Mouse (Mus musculus) limb, embryonic 13.5 days (tissue): Measurements from ENCODE around the gene Atrnl1. TPM values are rescaled to one million over a fixed set of nuclear protein-coding genes. Genes with fewer than 3 reads are reported as not detected.

Experiments
- ATAC-seq: fragments of 200-750 bp; cut with Nextera tagmentation; 2 replicates; pipeline ENCODE4 v1.8.0; 2017; ENCODE audit warnings: low read depth, moderate number of reproducible peaks, moderate TSS enrichment; ENCODE audit not compliant: low FRiP score
- H3K27ac ChIP-seq: fragments of 300-500 bp; sonication (generic); 2 replicates; pipeline ENCODE4 v1.5.1; 2015; ENCODE audit warnings: inconsistent platforms, mild to moderate bottlenecking, moderate library complexity
- H3K27me3 ChIP-seq: fragments of 300-500 bp; sonication (generic); 2 replicates; pipeline ENCODE4 v1.6.1; 2015; ENCODE audit warnings: mild to moderate bottlenecking, inconsistent platforms
- H3K36me3 ChIP-seq: fragments of 300-500 bp; sonication (generic); 2 replicates; pipeline ENCODE4 v1.6.1; 2015; ENCODE audit warnings: inconsistent platforms, mild to moderate bottlenecking, moderate library complexity
- H3K4me1 ChIP-seq: fragments of 300-500 bp; sonication (generic); 2 replicates; pipeline ENCODE4 v1.6.1; 2015; ENCODE audit warnings: inconsistent platforms
- H3K4me2 ChIP-seq: fragments of 300-500 bp; sonication (generic); replicated peaks from 2 replicates; pipeline ENCODE4 v1.6.1; 2015; ENCODE audit warnings: inconsistent platforms, mild to moderate bottlenecking, moderate library complexity
- H3K4me3 ChIP-seq: fragments of 300-500 bp; sonication (generic); 2 replicates; pipeline ENCODE4 v1.5.1; 2015; ENCODE audit warnings: moderate library complexity, mild to moderate bottlenecking, inconsistent platforms
- H3K9ac ChIP-seq: fragments of 300-500 bp; sonication (generic); 2 replicates; pipeline ENCODE4 v1.6.1; 2015; ENCODE audit warnings: mild to moderate bottlenecking, inconsistent platforms
- H3K9me3 ChIP-seq: fragments of 300-500 bp; sonication (generic); 2 replicates; pipeline ENCODE4 v1.6.1; 2016; ENCODE audit warnings: inconsistent platforms
- WGBS: fragments of 180-500 bp; shearing (Covaris S2); methylation state at CpG from one replicate; pipeline ENCODE4 v1.1.7; 2015; 5-methylcytosine and 5-hydroxymethylcytosine counted together
- polyA plus RNA-seq: library from polyadenylated mRNA; unstranded; fragments of >200 nt; fragmentation: Nextera tagmentation; extraction: Ambion mirVana; gene quantifications from 2 replicates; pipeline ENCODE4 v1.2.1, GENCODE M21; 2015

Gene Atrnl1
- polyA plus RNA-seq, 1 experiment from 2014 or later = 7.1 TPM

- no peak for ATAC-seq
- Histone ChIP-seq H3K27me3 (no peaks in the 10 kb centered on the region), H3K9ac (no peak overlapping the region), H3K9me3 (no peaks in the 10 kb centered on the region), H3K4me2 (no peak overlapping the region), H3K27ac (no peak overlapping the region), H3K4me1 (no peaks in the 10 kb centered on the region), H3K36me3 (peaks cover 30% of the 10 kb centered on the region), H3K4me3 (no peak overlapping the region)
- WGBS = 94% methylated on average over 4 of the region's 4 CpGs
These were observed 116.2 kb downstream of the Atrnl1 start for GRCm38 (mm10) chr19:57727009-57727408.

GRCm38 (mm10) chr19:57737475-57737874 is 126.6 kb downstream of the Atrnl1 start:
- no peak overlapping the region for H3K27ac ChIP-seq

GRCm38 (mm10) chr19:57745579-57745978 is 134.7 kb downstream of the Atrnl1 start:
- peaks cover 18% of the 10 kb centered on the region for H3K36me3 ChIP-seq
- no peak overlapping the region for H3K4me3 ChIP-seq
- ATAC-seq = peak; percentile 54; the same call in 1 of the 2 replicates
- no peaks in the 10 kb centered on the region for H3K9me3 ChIP-seq
- H3K27me3 ChIP-seq = no peaks in the 10 kb centered on the region
- WGBS = 60% methylated on average over 9 of the region's 9 CpGs
- no peak overlapping the region for H3K4me2 ChIP-seq
- no peak overlapping the region for H3K27ac ChIP-seq
- H3K9ac ChIP-seq = no peak overlapping the region
- no peaks in the 10 kb centered on the region for H3K4me1 ChIP-seq

More at GRCm38 (mm10) chr19:57737475-57737874, 126.6 kb downstream of the Atrnl1 start:
- no peak overlapping the region for H3K4me3 ChIP-seq
- peaks cover 55% of the 10 kb centered on the region for H3K36me3 ChIP-seq
- no peak for ATAC-seq
- no peaks in the 10 kb centered on the region for H3K4me1 ChIP-seq
- 86% methylated on average over 3 of the region's 3 CpGs for WGBS
- no peaks in the 10 kb centered on the region for H3K27me3 ChIP-seq
- H3K4me2 ChIP-seq = no peak overlapping the region
- H3K9me3 ChIP-seq = no peaks in the 10 kb centered on the region
- no peak overlapping the region for H3K9ac ChIP-seq

- no peak for ATAC-seq
- no peak overlapping the region for H3K4me2 ChIP-seq
- H3K27ac ChIP-seq = no peak overlapping the region
- 93% methylated on average over 11 of the region's 11 CpGs for WGBS
- no peak overlapping the region for H3K4me3 ChIP-seq
- H3K9ac ChIP-seq = no peak overlapping the region
- peaks cover 17% of the 10 kb centered on the region; the same call in 1 of the 2 replicates for H3K36me3 ChIP-seq
- H3K9me3 ChIP-seq = no peaks in the 10 kb centered on the region
- H3K4me1 ChIP-seq = no peaks in the 10 kb centered on the region
- no peaks in the 10 kb centered on the region for H3K27me3 ChIP-seq
These were observed 135.7 kb downstream of the Atrnl1 start for GRCm38 (mm10) chr19:57746553-57746952.

DNA sequence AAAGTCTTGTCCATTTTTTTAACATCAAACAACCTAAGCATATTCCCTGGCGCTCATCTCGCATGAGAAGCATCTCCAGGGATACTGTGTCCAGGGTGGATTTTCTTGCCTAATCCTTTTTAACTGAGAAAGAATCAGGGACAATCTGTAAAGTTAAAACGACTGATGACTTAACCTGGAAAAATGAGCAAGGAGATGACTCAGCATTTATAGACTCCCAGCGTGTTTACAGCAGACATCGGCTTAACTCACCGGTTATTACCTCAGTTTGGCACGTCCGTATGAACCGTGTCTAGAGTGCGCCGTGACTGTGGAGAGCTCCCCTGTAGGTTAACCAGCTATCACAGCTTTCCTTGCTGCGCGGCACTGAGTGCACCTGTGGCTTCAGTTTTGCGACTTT is 141.4 kb downstream of the Atrnl1 start:
- H3K4me1 ChIP-seq = no peaks in the 10 kb centered on the region
- no peak overlapping the region for H3K4me2 ChIP-seq
- ATAC-seq = no peak
- H3K9me3 ChIP-seq = no peaks in the 10 kb centered on the region
- no peak overlapping the region for H3K27ac ChIP-seq
- no peaks in the 10 kb centered on the region for H3K27me3 ChIP-seq
- no peak overlapping the region for H3K4me3 ChIP-seq
- H3K36me3 ChIP-seq = peaks cover 23% of the 10 kb centered on the region
- WGBS = 80% methylated on average over 14 of the region's 14 CpGs
- H3K9ac ChIP-seq = no peak overlapping the region

DNA sequence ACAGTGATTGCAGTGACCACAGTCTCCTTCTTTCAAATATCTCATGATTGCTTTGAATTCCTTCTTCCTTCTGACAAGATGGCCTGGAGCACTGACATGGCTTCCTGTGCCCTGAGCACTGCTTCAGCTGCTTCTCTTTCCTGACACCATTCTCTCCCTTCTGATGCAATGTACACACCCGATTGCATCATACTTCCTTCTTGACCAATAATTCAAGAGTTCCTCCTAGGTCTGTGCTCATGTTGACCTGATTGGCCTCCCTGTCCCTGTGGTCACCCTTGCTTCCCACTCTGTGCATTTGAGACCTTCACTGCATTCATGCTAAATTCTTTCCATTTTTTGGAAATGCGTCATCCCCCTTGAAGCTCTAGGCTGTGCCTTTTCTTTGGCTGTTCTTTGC is 151.7 kb downstream of the Atrnl1 start:
- 89% methylated on average over 2 of the region's 2 CpGs for WGBS
- Histone ChIP-seq H3K4me3 (no peak overlapping the region), H3K36me3 (peaks cover 39% of the 10 kb centered on the region), H3K27me3 (no peaks in the 10 kb centered on the region), H3K9ac (no peak overlapping the region), H3K4me1 (no peaks in the 10 kb centered on the region; the same call in 1 of the 2 replicates), H3K4me2 (no peak overlapping the region), H3K9me3 (no peaks in the 10 kb centered on the region), H3K27ac (no peak overlapping the region)
- ATAC-seq = no peak

GRCm38 (mm10) chr19:57764576-57765371 is 153.9 kb downstream of the Atrnl1 start:
- no peaks in the 10 kb centered on the region for H3K27me3 ChIP-seq
- WGBS = 88% methylated on average over 16 of the region's 16 CpGs
- H3K27ac ChIP-seq = no peak overlapping the region
- no peak overlapping the region for H3K4me2 ChIP-seq
- H3K4me3 ChIP-seq = no peak overlapping the region
- H3K4me1 ChIP-seq = no peaks in the 10 kb centered on the region; the same call in 1 of the 2 replicates
- no peaks in the 10 kb centered on the region for H3K9me3 ChIP-seq
- ATAC-seq = no peak
- no peak overlapping the region for H3K9ac ChIP-seq
- H3K36me3 ChIP-seq = peaks cover 33% of the 10 kb centered on the region

DNA sequence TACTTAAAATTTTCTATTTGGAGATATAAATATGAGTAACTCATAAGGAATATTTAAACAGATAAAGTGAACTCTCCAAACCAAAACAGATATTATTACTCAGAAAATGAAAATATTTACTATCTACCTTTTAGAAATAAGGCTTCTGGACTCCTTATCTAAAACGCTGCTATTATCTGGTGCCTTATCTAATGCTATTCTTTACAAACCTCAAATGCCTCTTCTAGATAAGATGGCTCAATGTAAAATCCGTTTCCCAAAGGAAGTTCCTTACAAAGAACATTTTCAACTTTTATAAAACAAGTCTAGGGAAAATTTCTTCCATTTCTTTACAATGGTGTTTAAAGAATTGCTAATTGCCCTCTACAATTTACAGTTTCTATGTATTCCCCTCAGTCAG is 156.2 kb downstream of the Atrnl1 start:
- H3K36me3 ChIP-seq = peaks cover 12% of the 10 kb centered on the region
- no peaks in the 10 kb centered on the region for H3K27me3 ChIP-seq
- no peak overlapping the region for H3K4me3 ChIP-seq
- H3K27ac ChIP-seq = no peak overlapping the region
- 85% methylated on average over 2 of the region's 2 CpGs for WGBS
- H3K9me3 ChIP-seq = no peaks in the 10 kb centered on the region
- no peak overlapping the region for H3K4me2 ChIP-seq
- H3K9ac ChIP-seq = no peak overlapping the region
- no peak for ATAC-seq
- no peaks in the 10 kb centered on the region; the same call in 1 of the 2 replicates for H3K4me1 ChIP-seq

- Histone ChIP-seq H3K27me3 (no peaks in the 10 kb centered on the region), H3K9me3 (no peaks in the 10 kb centered on the region), H3K27ac (no peak overlapping the region), H3K4me2 (no peak overlapping the region), H3K9ac (no peak overlapping the region), H3K4me1 (no peaks in the 10 kb centered on the region), H3K4me3 (no peak overlapping the region), H3K36me3 (0 out of 2 replicates have a peak, but pooled peaks cover 3% of the 10 kb centered on the region)
- no peak for ATAC-seq
- WGBS = 90% methylated on average over 11 of the region's 11 CpGs
These were observed 157.8 kb downstream of the Atrnl1 start for GRCm38 (mm10) chr19:57768661-57769060.

GRCm38 (mm10) chr19:57782366-57783089 is 171.7 kb downstream of the Atrnl1 start:
- H3K27ac ChIP-seq = no peak overlapping the region

GRCm38 (mm10) chr19:57786699-57787098 is 175.9 kb downstream of the Atrnl1 start:
- Histone ChIP-seq H3K9ac (no peak overlapping the region), H3K27me3 (no peaks in the 10 kb centered on the region), H3K4me3 (no peak overlapping the region), H3K36me3 (peaks cover 19% of the 10 kb centered on the region), H3K4me2 (no peak overlapping the region), H3K27ac (no peak overlapping the region; the same call in 1 of the 2 replicates), H3K9me3 (no peaks in the 10 kb centered on the region), H3K4me1 (no peaks in the 10 kb centered on the region)
- ATAC-seq = no peak
- 68% methylated on average over 5 of the region's 5 CpGs for WGBS

More at GRCm38 (mm10) chr19:57782366-57783089, 171.7 kb downstream of the Atrnl1 start:
- Histone ChIP-seq H3K9ac (no peak overlapping the region), H3K4me2 (no peak overlapping the region), H3K4me3 (no peak overlapping the region), H3K4me1 (no peaks in the 10 kb centered on the region), H3K36me3 (peaks cover 18% of the 10 kb centered on the region), H3K9me3 (no peaks in the 10 kb centered on the region), H3K27me3 (no peaks in the 10 kb centered on the region)
- no peak for ATAC-seq
- 85% methylated on average over 3 of the region's 3 CpGs for WGBS

GRCm38 (mm10) chr19:57802207-57802606 is 191.4 kb downstream of the Atrnl1 start:
- 0 out of 2 replicates have a peak, but pooled peaks cover 2% of the 10 kb centered on the region for H3K36me3 ChIP-seq
- no peak overlapping the region for H3K9ac ChIP-seq
- 83% methylated on average over 9 of the region's 9 CpGs for WGBS
- no peaks in the 10 kb centered on the region for H3K9me3 ChIP-seq
- H3K4me1 ChIP-seq = peaks cover 9% of the 10 kb centered on the region
- no peak overlapping the region for H3K27ac ChIP-seq
- H3K27me3 ChIP-seq = no peaks in the 10 kb centered on the region
- ATAC-seq = no peak
- H3K4me2 ChIP-seq = no peak overlapping the region
- H3K4me3 ChIP-seq = no peak overlapping the region
